Mouse (Mus musculus) lung, embryonic 16.5 days (tissue): ENCODE measurements at regions not wholly inside any gene's neighbourhood (a gene's known extent, or its start where the extent isn't known, plus 50 kb on each side); places are given as distances from the start of the nearest gene placed in this dataset.

Experiments used
- ATAC-seq: fragments of 200-750 bp; cut with Nextera tagmentation; 2 replicates; pipeline ENCODE4 v1.8.0; 2017; ENCODE audit warnings: low read depth, mild to moderate bottlenecking, moderate library complexity
- H3K27ac ChIP-seq: fragments of 300-500 bp; sonication (generic); 2 replicates; pipeline ENCODE4 v1.5.1; 2014; ENCODE audit warnings: mild to moderate bottlenecking, control low read depth, low read length
- H3K27me3 ChIP-seq: fragments of 300-500 bp; sonication (generic); 2 replicates; pipeline ENCODE4 v1.6.1; 2014; ENCODE audit warnings: low read depth, low read length, mixed read lengths; ENCODE audit not compliant: control insufficient read depth, insufficient read depth
- H3K36me3 ChIP-seq: fragments of 300-500 bp; sonication (generic); 2 replicates; pipeline ENCODE4 v1.6.1; 2014; ENCODE audit warnings: low read length; ENCODE audit not compliant: control insufficient read depth, insufficient read depth
- H3K4me1 ChIP-seq: fragments of 300-500 bp; sonication (generic); replicated peaks from 2 replicates; pipeline ENCODE4 v1.6.1; 2014; ENCODE audit warnings: low read length, mixed read lengths; ENCODE audit not compliant: control insufficient read depth, insufficient read depth
- H3K4me2 ChIP-seq: fragments of 300-500 bp; sonication (generic); 2 replicates; pipeline ENCODE4 v1.6.1; 2014; ENCODE audit warnings: low read depth, low read length, control low read depth
- H3K4me3 ChIP-seq: fragments of 300-500 bp; sonication (generic); 2 replicates; pipeline ENCODE4 v1.5.1; 2014; ENCODE audit warnings: mild to moderate bottlenecking, low read length, control low read depth
- H3K9ac ChIP-seq: fragments of 300-500 bp; sonication (generic); 2 replicates; pipeline ENCODE4 v1.6.1; 2014; ENCODE audit warnings: low read length, control low read depth
- H3K9me3 ChIP-seq: fragments of 300-500 bp; sonication (generic); 2 replicates; pipeline ENCODE4 v1.6.1; 2016; ENCODE audit warnings: low read length; ENCODE audit not compliant: control insufficient read depth
- WGBS: fragments of 180-500 bp; shearing (Covaris S2); extraction: QIAGEN DNeasy Blood & Tissue Kit; methylation state at CpG from one replicate; pipeline ENCODE4 v1.1.7; 2014; 5-methylcytosine and 5-hydroxymethylcytosine counted together

GRCm38 (mm10) chr2:118011679-118012078, 100.0 kb upstream of the Thbs1 start:
- Histone ChIP-seq H3K9ac (no peak overlapping the region), H3K4me2 (no peak overlapping the region), H3K9me3 (peaks cover 2% of the 10 kb centered on the region; the same call in 1 of the 2 replicates), H3K4me3 (no peak overlapping the region), H3K27me3 (no peaks in the 10 kb centered on the region), H3K36me3 (no peaks in the 10 kb centered on the region), H3K27ac (no peak overlapping the region), H3K4me1 (peaks cover 12% of the 10 kb centered on the region)
- no peak for ATAC-seq
- WGBS = 79% methylated on average over 7 of the region's 7 CpGs

GRCm38 (mm10) chr2:118012211-118012610, 99.5 kb upstream of the Thbs1 start:
- Histone ChIP-seq H3K9me3 (peaks cover 2% of the 10 kb centered on the region; the same call in 1 of the 2 replicates), H3K9ac (no peak overlapping the region), H3K4me1 (peaks cover 10% of the 10 kb centered on the region), H3K27me3 (no peaks in the 10 kb centered on the region), H3K4me2 (no peak overlapping the region), H3K4me3 (no peak overlapping the region), H3K36me3 (no peaks in the 10 kb centered on the region), H3K27ac (no peak overlapping the region)
- WGBS = 83% methylated on average over 3 of the region's 3 CpGs
- ATAC-seq = no peak

- peaks cover 2% of the 10 kb centered on the region; the same call in 1 of the 2 replicates for H3K9me3 ChIP-seq
- H3K36me3 ChIP-seq = no peaks in the 10 kb centered on the region
- peaks cover under 1% of the 10 kb centered on the region; the same call in 1 of the 2 replicates for H3K4me1 ChIP-seq
- 82% methylated on average over 3 of the region's 3 CpGs for WGBS
- ATAC-seq = no peak
- no peak overlapping the region for H3K4me2 ChIP-seq
- H3K9ac ChIP-seq = no peak overlapping the region
- no peaks in the 10 kb centered on the region for H3K27me3 ChIP-seq
- no peak overlapping the region for H3K4me3 ChIP-seq
- no peak overlapping the region for H3K27ac ChIP-seq
Observed at GRCm38 (mm10) chr2:118013156-118013555, 98.5 kb upstream of the Thbs1 start.

- no peaks in the 10 kb centered on the region for H3K9me3 ChIP-seq
- no peak overlapping the region for H3K9ac ChIP-seq
- ATAC-seq = 0 out of 2 replicates have a peak, but pooled peaks have one; percentile 38
- no peaks in the 10 kb centered on the region for H3K4me1 ChIP-seq
- H3K27me3 ChIP-seq = no peaks in the 10 kb centered on the region
- H3K36me3 ChIP-seq = no peaks in the 10 kb centered on the region
- H3K27ac ChIP-seq = no peak overlapping the region
- no peak overlapping the region for H3K4me3 ChIP-seq
- 32% methylated on average over 1 of the region's 1 CpGs for WGBS
- no peak overlapping the region for H3K4me2 ChIP-seq
Observed at GRCm38 (mm10) chr2:118015182-118015581, 96.5 kb upstream of the Thbs1 start.

GRCm38 (mm10) chr2:118025829-118026735, 85.6 kb upstream of the Thbs1 start:
- no peaks in the 10 kb centered on the region for H3K27me3 ChIP-seq
- H3K9me3 ChIP-seq = no peaks in the 10 kb centered on the region
- no peak overlapping the region for H3K4me2 ChIP-seq
- no peak overlapping the region for H3K27ac ChIP-seq
- H3K36me3 ChIP-seq = no peaks in the 10 kb centered on the region
- H3K4me1 ChIP-seq = peaks cover 12% of the 10 kb centered on the region
- H3K4me3 ChIP-seq = no peak overlapping the region
- no peak overlapping the region for H3K9ac ChIP-seq
- no peak for ATAC-seq
- WGBS = 61% methylated on average over 6 of the region's 6 CpGs

- peaks cover 15% of the 10 kb centered on the region for H3K4me1 ChIP-seq
- ATAC-seq = peak; percentile 8; the same call in 1 of the 2 replicates
- no peak overlapping the region for H3K4me3 ChIP-seq
- H3K27ac ChIP-seq = peak overlapping the region; percentile 80
- no peak overlapping the region for H3K9ac ChIP-seq
- H3K27me3 ChIP-seq = no peaks in the 10 kb centered on the region
- no peaks in the 10 kb centered on the region for H3K36me3 ChIP-seq
- 45% methylated on average over 1 of the region's 1 CpGs for WGBS
- no peaks in the 10 kb centered on the region for H3K9me3 ChIP-seq
- no peak overlapping the region for H3K4me2 ChIP-seq
Observed at GRCm38 (mm10) chr2:118028881-118029280, 82.8 kb upstream of the Thbs1 start.

- peaks cover 15% of the 10 kb centered on the region for H3K4me1 ChIP-seq
- no peak overlapping the region for H3K4me3 ChIP-seq
- no peak overlapping the region for H3K9ac ChIP-seq
- peak overlapping the region; percentile 91 for H3K27ac ChIP-seq
- ATAC-seq = peak; percentile 95
- H3K9me3 ChIP-seq = no peaks in the 10 kb centered on the region
- no peaks in the 10 kb centered on the region for H3K36me3 ChIP-seq
- no peaks in the 10 kb centered on the region for H3K27me3 ChIP-seq
- H3K4me2 ChIP-seq = no peak overlapping the region
- WGBS = 38% methylated on average over 1 of the region's 1 CpGs
Observed at GRCm38 (mm10) chr2:118029470-118030108, 82.1 kb upstream of the Thbs1 start.

GRCm38 (mm10) chr2:118031662-118032061, 80.0 kb upstream of the Thbs1 start:
- no peak overlapping the region for H3K4me3 ChIP-seq
- H3K9ac ChIP-seq = no peak overlapping the region
- no peak for ATAC-seq
- no peaks in the 10 kb centered on the region for H3K36me3 ChIP-seq
- peaks cover 15% of the 10 kb centered on the region for H3K4me1 ChIP-seq
- no peaks in the 10 kb centered on the region for H3K27me3 ChIP-seq
- H3K9me3 ChIP-seq = no peaks in the 10 kb centered on the region
- H3K4me2 ChIP-seq = no peak overlapping the region
- H3K27ac ChIP-seq = no peak overlapping the region
- 69% methylated on average over 2 of the region's 2 CpGs for WGBS

GRCm38 (mm10) chr2:118033377-118033776, 78.3 kb upstream of the Thbs1 start:
- ATAC-seq = no peak
- H3K9ac ChIP-seq = no peak overlapping the region
- 54% methylated on average over 4 of the region's 4 CpGs for WGBS

More at GRCm38 (mm10) chr2:118033377-118033776, 78.3 kb upstream of the Thbs1 start:
- Histone ChIP-seq H3K27ac (peak overlapping the region; percentile 1; the same call in 1 of the 2 replicates), H3K36me3 (no peaks in the 10 kb centered on the region), H3K4me2 (no peak overlapping the region), H3K4me3 (no peak overlapping the region), H3K9me3 (no peaks in the 10 kb centered on the region), H3K27me3 (no peaks in the 10 kb centered on the region), H3K4me1 (peaks cover 12% of the 10 kb centered on the region)
